Mouse (Mus musculus): ENCODE measurements around the gene Sumo1. TPM values are rescaled to one million over a fixed set of nuclear protein-coding genes. Genes with fewer than 3 reads are reported as not detected.

Sumo1 gene
- total RNA-seq, 2 experiments from 2014 or later = 103 to 110 TPM

GRCm38 (mm10) chr1:59567521-59567920 lies 103.1 kb downstream of the Sumo1 start:
- DNase-seq (ENCODE audit: low spot score in 2 of 2) = no peak
- intact Hi-C loops (cut with DNase I) = no loop called here

DNA sequence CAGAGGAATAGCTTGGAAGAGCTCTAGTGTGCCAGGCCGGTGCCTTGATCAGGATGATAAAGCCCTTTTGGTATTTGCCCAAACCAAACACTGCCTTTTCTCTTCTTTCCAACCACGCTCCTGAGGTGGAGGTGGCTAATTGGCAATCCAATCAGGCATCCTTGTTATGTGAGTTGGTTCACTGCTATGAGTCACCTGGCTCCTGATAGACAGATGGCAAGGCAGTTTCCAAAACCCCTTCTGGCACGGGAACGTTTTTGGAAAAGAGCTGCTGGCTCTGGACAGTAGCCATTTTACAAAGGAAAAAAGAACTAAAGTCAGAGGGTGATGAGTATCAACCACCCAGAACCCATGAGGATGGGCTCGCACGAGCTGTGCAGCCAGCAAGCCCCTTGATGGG lies 103.7 kb downstream of the Sumo1 start:
- peak in 1 of 2 experiments; percentile 17 for DNase-seq (ENCODE audit: low spot score in 2 of 2)
- intact Hi-C loops (cut with DNase I) = no loop called here

GRCm38 (mm10) chr1:59566281-59566680 lies 104.4 kb downstream of the Sumo1 start:
- intact Hi-C loops (cut with DNase I) = no loop called here
- DNase-seq (ENCODE audit: low spot score in 2 of 2) = no peak

DNA sequence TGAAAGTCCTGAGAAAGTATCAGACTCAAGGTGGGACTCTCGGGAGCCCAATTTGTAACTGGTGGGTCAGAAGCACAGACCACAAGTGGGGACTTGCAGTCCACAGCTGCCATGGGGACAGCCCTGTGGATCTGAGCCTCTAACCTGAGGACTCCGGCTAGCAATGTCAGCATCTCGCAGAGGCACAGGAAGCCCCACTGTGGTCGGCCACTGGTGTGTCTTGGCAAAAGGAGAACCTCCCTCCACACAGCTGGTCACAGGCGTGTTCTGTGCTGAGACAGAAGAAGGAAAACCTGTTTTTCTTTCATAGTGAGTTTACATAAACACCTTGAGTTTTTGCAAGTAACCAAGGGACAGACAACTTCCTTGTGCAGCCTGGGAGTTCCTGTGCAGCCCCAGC lies 104.8 kb downstream of the Sumo1 start:
- intact Hi-C loops (cut with DNase I) = no loop called here
- DNase-seq (ENCODE audit: low spot score in 2 of 2) = no peak

GRCm38 (mm10) chr1:59563581-59563980 lies 107.1 kb downstream of the Sumo1 start:
- DNase-seq (ENCODE audit: low spot score in 2 of 2) = no peak
- intact Hi-C loops (cut with DNase I) = no loop called here

- no peak for DNase-seq (ENCODE audit: low spot score in 2 of 2)
- intact Hi-C loops (cut with DNase I) = no loop called here
Measured at GRCm38 (mm10) chr1:59553708-59554107, 116.9 kb downstream of the Sumo1 start.

- intact Hi-C loops (cut with DNase I) = no loop called here
- no peak for DNase-seq (ENCODE audit: low spot score in 2 of 2)
Measured at GRCm38 (mm10) chr1:59550996-59551395, 119.6 kb downstream of the Sumo1 start.

DNA sequence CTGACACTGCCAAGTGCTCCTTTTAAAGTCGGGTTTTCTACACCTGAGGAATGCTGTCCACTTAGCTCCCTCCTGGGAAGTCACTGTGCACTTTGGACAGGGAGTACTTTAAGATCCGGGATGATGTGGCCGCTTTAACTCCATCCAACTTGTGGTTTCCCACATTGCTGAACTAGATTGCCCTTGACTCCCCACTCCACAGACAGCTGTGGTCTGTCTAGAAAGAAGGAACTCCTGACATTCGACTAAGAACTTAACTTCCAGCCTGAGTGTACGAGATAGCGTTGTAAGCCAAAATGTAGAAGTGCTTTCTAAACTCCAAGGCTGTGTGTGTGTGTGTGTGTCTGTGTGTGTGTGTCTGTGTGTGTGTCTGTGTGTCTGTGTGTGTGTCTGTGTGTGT lies 120.4 kb downstream of the Sumo1 start:
- intact Hi-C loops (cut with DNase I) = no loop called here
- DNase-seq (ENCODE audit: low spot score in 2 of 2) = no peak

GRCm38 (mm10) chr1:59549036-59549675 lies 121.5 kb downstream of the Sumo1 start:
- no peak for DNase-seq (ENCODE audit: low spot score in 2 of 2)

DNA sequence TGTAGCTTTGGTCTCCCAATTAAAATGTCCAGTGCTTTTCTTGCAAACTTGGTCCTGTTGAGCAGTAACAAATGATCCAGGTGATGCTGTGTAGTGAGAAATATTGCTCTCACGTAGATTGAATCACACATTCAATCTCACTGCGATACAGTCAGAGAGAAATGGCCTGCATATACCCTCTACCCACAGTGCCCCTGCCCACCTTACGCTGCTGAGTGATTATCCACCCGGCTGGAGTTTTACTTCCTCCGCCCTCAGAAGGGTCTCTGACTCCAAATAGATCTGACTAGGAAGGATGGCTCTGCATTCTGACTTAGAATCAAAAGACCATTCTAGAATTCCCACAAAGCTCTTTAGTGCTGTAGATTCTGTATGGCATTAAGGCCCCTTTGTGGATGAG lies 122.1 kb downstream of the Sumo1 start:
- intact Hi-C loops (cut with DNase I) = no loop called here
- DNase-seq (ENCODE audit: low spot score in 2 of 2) = no peak

More at GRCm38 (mm10) chr1:59549036-59549675, 121.5 kb downstream of the Sumo1 start:
- intact Hi-C loops (cut with DNase I) = no loop called here

- intact Hi-C loops (cut with DNase I) = no loop called here
- DNase-seq (ENCODE audit: low spot score in 2 of 2) = no peak
Measured at GRCm38 (mm10) chr1:59543911-59544310, 126.7 kb downstream of the Sumo1 start.

- DNase-seq (ENCODE audit: low spot score in 2 of 2) = no peak
- intact Hi-C loops (cut with DNase I) = no loop called here
Measured at GRCm38 (mm10) chr1:59542231-59542630, 128.4 kb downstream of the Sumo1 start.

DNA sequence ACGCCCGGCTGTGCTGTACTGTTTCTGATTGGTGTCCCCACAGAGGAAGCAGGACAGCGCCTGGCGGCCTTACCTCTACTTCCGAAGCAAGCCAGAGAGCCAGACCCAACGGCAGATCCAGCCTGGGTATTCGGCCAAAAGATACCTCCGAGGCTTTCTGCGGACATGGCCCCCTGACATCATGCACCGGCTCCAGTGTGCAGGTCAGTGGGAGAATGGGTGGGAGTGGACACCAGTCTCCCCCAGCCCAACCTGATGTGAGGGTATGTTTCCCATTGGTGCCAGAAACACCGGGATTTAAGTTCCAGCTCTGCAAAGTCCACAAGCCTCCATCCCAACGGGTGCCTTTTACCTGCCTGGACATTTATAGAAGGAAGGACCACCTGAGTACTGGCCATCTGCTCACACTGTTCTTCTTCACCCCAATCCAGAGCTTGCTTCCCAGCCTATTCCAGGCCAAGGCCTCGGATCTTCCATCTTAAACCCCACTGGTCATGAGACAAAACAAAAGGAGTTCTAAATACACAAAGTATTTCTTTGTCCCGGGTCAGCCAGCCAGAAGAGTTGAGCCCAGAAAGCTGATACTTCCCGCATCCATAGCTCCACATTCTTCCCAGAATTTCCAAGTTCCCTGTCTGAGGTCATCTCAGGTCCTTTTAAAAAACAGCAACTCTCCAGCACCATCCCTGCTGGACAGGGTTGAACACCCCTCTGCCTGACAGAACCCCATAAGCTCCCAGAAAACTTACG lies 129.2 kb downstream of the Sumo1 start:
- no peak for DNase-seq (ENCODE audit: low spot score in 2 of 2)
- intact Hi-C loops (cut with DNase I) = no loop called here

DNA sequence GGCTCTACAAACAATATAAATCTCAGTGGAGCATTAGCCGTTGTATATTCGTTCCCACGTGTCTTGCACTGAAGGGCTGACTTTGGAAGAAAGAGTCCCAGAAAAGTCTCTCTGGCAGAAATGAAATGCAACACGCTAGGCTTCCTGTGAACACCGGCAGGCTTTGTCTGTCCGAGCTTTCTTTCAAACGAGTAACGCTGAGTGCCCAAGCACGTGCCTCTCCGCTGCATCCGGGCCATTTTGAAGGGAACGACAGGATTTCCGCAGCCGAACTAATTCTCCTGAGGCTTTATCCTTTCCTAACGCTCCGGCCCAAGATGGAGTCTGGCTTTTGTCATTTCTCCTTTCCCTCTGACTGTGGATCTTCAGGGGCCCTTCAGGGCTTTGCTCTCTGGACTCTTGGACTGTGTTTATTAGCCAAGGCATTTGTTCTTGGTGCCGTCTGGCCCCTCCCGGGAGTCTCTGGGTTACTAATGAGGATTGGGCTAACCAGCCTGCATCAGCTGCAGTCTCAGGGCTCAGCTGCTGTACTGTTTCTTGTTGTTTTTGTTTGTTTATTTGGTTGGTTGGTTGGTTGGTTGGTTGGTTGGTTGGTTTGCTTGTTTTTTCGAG lies 130.0 kb downstream of the Sumo1 start:
- intact Hi-C loops (cut with DNase I) = no loop called here
- no peak for DNase-seq (ENCODE audit: low spot score in 2 of 2)

- intact Hi-C loops (cut with DNase I) = no loop called here
- no peak for DNase-seq (ENCODE audit: low spot score in 2 of 2)
Measured at GRCm38 (mm10) chr1:59538381-59538780, 132.3 kb downstream of the Sumo1 start.

Other genes with a start within 250 kb of the Sumo1 start
- 1 to 10 TPM; 5.6 to 6.0 TPM for gene Fzd7, start 188.4 kb downstream of the Sumo1 start, total RNA-seq (2021)
- 1 to 10 TPM; 5.8 to 9.0 TPM for gene Gm973, start 154.6 kb downstream of the Sumo1 start, total RNA-seq (2021)
- 10 to 100 TPM; 49.7 to 51.6 TPM for gene Nop58, start 14.1 kb upstream of the Sumo1 start, total RNA-seq (2021)
- gene Bmpr2, start 92.6 kb upstream of the Sumo1 start, total RNA-seq (2021) = 100 to 1,000 TPM; 103 to 108 TPM
- 10 to 100 TPM; 51.4 to 51.7 TPM for gene Fam117b, start 242.2 kb upstream of the Sumo1 start, total RNA-seq (2021)